Mouse (Mus musculus) gonadal fat pad, adult 2 months (tissue): ENCODE measurements around the gene Plpp7. TPM values are rescaled to one million over a fixed set of nuclear protein-coding genes. Genes with fewer than 3 reads are reported as not detected.

Experiments used
- DNase-seq: peaks from one replicate; pipeline ENCODE4 v3.0.0-alpha.2; 2012; ENCODE audit warnings: low read depth
- polyA plus RNA-seq: library from polyadenylated mRNA; depleted of rRNA; stranded (reverse); fragments of >200 nt; gene quantifications from 2 replicates; pipeline ENCODE4 v1.2.3, GENCODE M21; 2012

Gene Plpp7
- polyA plus RNA-seq, 1 experiment, result 3.3 TPM

- no peak for DNase-seq
Observed at GRCm38 (mm10) chr2:32102944-32103343, 7.6 kb downstream of the Plpp7 start.

- no peak for DNase-seq
Observed at GRCm38 (mm10) chr2:32103557-32103956, 8.2 kb downstream of the Plpp7 start.

- no peak for DNase-seq
Observed at GRCm38 (mm10) chr2:32104122-32104521, 8.8 kb downstream of the Plpp7 start.

- DNase-seq, result no peak
Observed at GRCm38 (mm10) chr2:32105117-32105913, 10.0 kb downstream of the Plpp7 start.

GRCm38 (mm10) chr2:32105930-32106329 lies 10.6 kb downstream of the Plpp7 start:
- no peak for DNase-seq

GRCm38 (mm10) chr2:32111268-32111667 lies 15.9 kb downstream of the Plpp7 start:
- no peak for DNase-seq

GRCm38 (mm10) chr2:32112548-32112947 lies 17.2 kb downstream of the Plpp7 start:
- DNase-seq, result no peak

GRCm38 (mm10) chr2:32115851-32116268 lies 20.5 kb downstream of the Plpp7 start:
- DNase-seq, result no peak

- DNase-seq, result no peak
Observed at GRCm38 (mm10) chr2:32119802-32120750, 24.7 kb downstream of the Plpp7 start.

GRCm38 (mm10) chr2:32121150-32121549 lies 25.8 kb downstream of the Plpp7 start:
- DNase-seq, result no peak

- DNase-seq, result no peak
Observed at GRCm38 (mm10) chr2:32121785-32122184, 26.5 kb downstream of the Plpp7 start.

- DNase-seq, result no peak
Observed at GRCm38 (mm10) chr2:32127653-32128535, 32.6 kb downstream of the Plpp7 start.

GRCm38 (mm10) chr2:32128536-32128841 lies 33.2 kb downstream of the Plpp7 start:
- DNase-seq, result no peak

- no peak for DNase-seq
Observed at GRCm38 (mm10) chr2:32129383-32130074, 34.2 kb downstream of the Plpp7 start.

- no peak for DNase-seq
Observed at GRCm38 (mm10) chr2:32130435-32130834, 35.1 kb downstream of the Plpp7 start.

GRCm38 (mm10) chr2:32131205-32131834 lies 36.0 kb downstream of the Plpp7 start:
- DNase-seq, result no peak

- no peak for DNase-seq
Observed at GRCm38 (mm10) chr2:32131866-32132566, 36.7 kb downstream of the Plpp7 start.

GRCm38 (mm10) chr2:32132567-32132992 lies 37.3 kb downstream of the Plpp7 start:
- DNase-seq, result no peak

- no peak for DNase-seq
Observed at GRCm38 (mm10) chr2:32134039-32134438, 38.7 kb downstream of the Plpp7 start.

- peak; percentile 94 for DNase-seq
Observed at GRCm38 (mm10) chr2:32137667-32138266, 42.4 kb downstream of the Plpp7 start.
